Mouse (Mus musculus): ENCODE data around the gene Mei4.

Mei4 gene

DNA sequence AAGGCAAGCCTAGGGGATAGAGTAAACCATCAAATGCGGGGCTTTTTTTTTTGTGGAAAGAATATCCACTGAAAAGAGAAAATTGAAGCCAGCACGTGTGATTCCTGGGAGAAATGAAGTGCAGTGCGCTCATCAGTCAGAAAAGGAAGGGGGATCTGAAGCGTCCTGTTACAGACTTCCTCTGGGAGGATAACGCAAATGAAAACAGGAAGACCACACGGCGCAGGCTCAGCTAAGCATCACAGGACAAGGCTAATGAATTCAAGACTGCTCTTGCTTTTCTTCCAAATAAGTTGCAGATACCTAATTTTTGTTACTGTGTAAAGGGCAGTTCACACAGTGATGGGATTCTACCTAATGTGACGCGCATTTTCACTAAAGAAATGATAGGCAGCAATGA is 296.7 kb downstream of the Mei4 start:
- no peak for DNase-seq (ENCODE audit: low read depth, low spot score)

DNA sequence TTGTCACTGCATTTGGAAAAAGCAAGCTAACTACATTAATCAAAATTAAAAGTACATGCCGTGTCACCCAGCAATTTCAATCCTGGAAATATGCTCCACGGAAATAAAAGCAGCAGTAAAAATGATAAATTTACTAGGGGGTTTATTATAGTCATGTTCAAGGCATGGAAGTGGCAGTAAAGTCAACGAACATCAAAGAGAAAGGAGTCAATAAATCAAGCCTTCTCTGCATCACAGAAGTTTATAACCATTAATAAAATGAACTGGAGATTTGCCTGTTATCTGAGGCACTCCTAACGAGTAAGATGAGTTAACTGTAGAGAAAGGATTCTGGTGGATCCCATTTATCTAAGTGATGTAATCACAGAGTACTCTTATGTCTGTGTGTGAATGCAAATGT is 298.9 kb downstream of the Mei4 start:
- no peak for DNase-seq (ENCODE audit: low read depth, low spot score)

DNA sequence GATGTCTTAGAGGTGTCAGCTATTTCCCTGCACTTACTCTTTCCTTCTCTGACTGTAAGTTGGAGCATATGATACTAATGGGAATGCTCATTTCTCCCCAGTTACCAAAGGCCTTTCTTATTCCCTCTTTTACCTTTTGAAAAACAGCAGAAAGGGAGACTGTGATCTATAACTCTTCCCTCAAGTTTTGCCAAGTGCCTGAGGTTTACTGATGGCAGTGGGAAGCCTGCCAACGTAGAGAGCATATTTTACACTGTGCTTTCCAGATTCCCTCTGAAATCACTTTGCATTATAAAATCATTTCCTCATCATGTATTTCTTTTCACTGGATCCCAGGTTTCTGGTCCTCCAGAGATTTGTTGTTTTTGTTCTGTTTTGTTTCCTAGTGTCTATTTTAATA is 354.5 kb downstream of the Mei4 start:
- DNase-seq (ENCODE audit: low read depth, low spot score) = no peak

DNA sequence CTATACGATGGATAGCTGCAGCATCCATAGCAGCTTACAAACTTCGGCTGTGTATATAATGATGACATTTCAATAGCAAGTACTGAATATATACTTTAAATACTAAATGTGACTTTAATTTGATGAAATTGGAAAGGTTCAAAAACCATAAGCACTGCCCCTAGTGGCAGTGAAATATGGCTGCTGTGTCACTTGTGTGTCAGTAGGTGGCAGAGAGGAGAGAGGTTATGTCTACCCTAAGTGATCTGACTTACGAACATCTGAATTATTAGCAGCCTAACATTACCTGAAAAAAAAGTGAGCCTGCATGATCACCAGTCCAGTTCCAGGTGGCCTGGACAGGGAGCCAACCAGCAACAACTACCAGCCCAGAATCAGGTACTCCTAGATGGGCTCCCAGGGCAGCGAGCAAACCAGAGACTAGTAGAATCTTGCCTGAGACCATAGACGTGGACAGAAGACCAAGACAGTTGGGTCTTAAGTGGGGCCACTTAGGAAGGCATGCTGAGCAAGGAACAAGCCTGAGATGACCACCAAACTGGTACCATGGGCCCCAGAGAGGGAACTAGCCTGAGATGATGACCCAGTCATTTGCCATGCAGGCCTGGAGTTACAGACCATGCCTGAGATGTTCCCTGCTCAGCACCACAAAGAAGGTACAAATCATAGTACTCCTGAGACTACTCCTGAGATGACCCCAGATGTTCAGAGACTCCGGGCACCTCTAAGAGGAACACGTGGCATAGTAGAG is 384.4 kb downstream of the Mei4 start:
- no peak for DNase-seq (ENCODE audit: low read depth, low spot score)
